16 mouse cellular contexts compared by ENCODE assay signal in genomic region chr17:84758374-84758773, GRCm38 (mm10). TPM values are rescaled to one million over a fixed set of nuclear protein-coding genes. Genes with fewer than 3 reads are reported as not detected.
A peak's percentile ranks its signal among the peaks of the same experiment; 100 is the strongest.
DNase-seq lines count a peak whose midpoint lies in the region; ATAC-seq lines count a peak whose summit lies in the region.
"Had no signal": no experiment of that assay in that cellular context is flagged by ENCODE, and none has a peak within 500 bp of the region (broad histone marks: within the 10 kb centered on the region; RNA-seq: fewer than 3 reads in every experiment).

No protein-coding gene starts in this region.

- no peak overlapping the region for H3K4me2 ChIP-seq in forebrain, embryonic 13.5 days
- H3K4me2 ChIP-seq: embryonic facial prominence, embryonic 12.5 days; hindbrain, embryonic 12.5 days; liver, embryonic 12.5 days; neural tube, embryonic 13.5 days had no signal

- no peak overlapping the region for H3K4me3 ChIP-seq in forebrain, embryonic 13.5 days
- H3K4me3 ChIP-seq: embryonic facial prominence, embryonic 12.5 days; forebrain, embryonic 10.5 days; hindbrain, embryonic 12.5 days; liver, embryonic 12.5 days; neural tube, embryonic 13.5 days had no signal

- H3K36me3 ChIP-seq in forebrain, embryonic 13.5 days (ENCODE audit: poor library complexity, severe bottlenecking): peaks cover 25% of the 10 kb centered on the region

- 19% methylated on average over 10 of the region's 10 CpGs for WGBS in forebrain, embryonic 13.5 days

- H3K27ac ChIP-seq in forebrain, embryonic 13.5 days: no peak overlapping the region
- H3K27ac ChIP-seq: embryonic facial prominence, embryonic 12.5 days; forebrain, embryonic 10.5 days; hindbrain, embryonic 12.5 days; liver, embryonic 12.5 days; neural tube, embryonic 13.5 days had no signal

- peaks cover 6% of the 10 kb centered on the region; the same call in 1 of the 2 replicates for H3K4me1 ChIP-seq in forebrain, embryonic 13.5 days
- H3K4me1 ChIP-seq: neural tube, embryonic 13.5 days had no signal

- H3K9ac ChIP-seq in forebrain, embryonic 13.5 days: no peak overlapping the region
- H3K9ac ChIP-seq: embryonic facial prominence, embryonic 12.5 days; hindbrain, embryonic 12.5 days; liver, embryonic 12.5 days; neural tube, embryonic 13.5 days had no signal

- peak; percentile 37 for DNase-seq in thymus, postnatal 0 days (ENCODE audit: low spot score)
- DNase-seq in thymus, postnatal 14 days: no peak
- peak; percentile 99 for DNase-seq in R1 (ENCODE audit: low read depth, low spot score)
- DNase-seq in adrenal gland, postnatal 25 days: no peak
- no peak for DNase-seq in adrenal gland, adult 8-10 months
- DNase-seq: cerebellum, postnatal 14 days; kidney, adult 18-20 months; kidney, postnatal 25 days; lung, postnatal 10 days had no signal

- H3K27me3 ChIP-seq in forebrain, embryonic 13.5 days: no peaks in the 10 kb centered on the region
- H3K27me3 ChIP-seq: embryonic facial prominence, embryonic 12.5 days; hindbrain, embryonic 12.5 days; liver, embryonic 12.5 days; neural tube, embryonic 13.5 days had no signal

- H3K9me3 ChIP-seq in forebrain, embryonic 13.5 days (replicated peaks): no peaks in the 10 kb centered on the region
- H3K9me3 ChIP-seq: embryonic facial prominence, embryonic 12.5 days; forebrain, embryonic 10.5 days; hindbrain, embryonic 12.5 days; liver, embryonic 12.5 days; neural tube, embryonic 13.5 days had no signal

- peak; percentile 53 to 80 for ATAC-seq in hematopoietic stem cell, adult 5-6 weeks (replicated peaks in 1 of 2; ENCODE audit: insufficient read depth in 1 of 2, low FRiP score in 2 of 2, low TSS enrichment in 1 of 2, low read depth in 1 of 2, poor library complexity in 2 of 2, severe bottlenecking in 2 of 2)
- no peak for ATAC-seq in forebrain, embryonic 13.5 days
- ATAC-seq: liver, embryonic 12.5 days had no signal

RNA-seq across cellular contexts. Expression of gene Lrpprc, which starts 32.2 kb away (rescaled TPM):
- 24.1 and 26.4 TPM in 2 replicates for polyA plus RNA-seq in thymus, postnatal 0 days (2015; fragmentation: Nextera tagmentation; extraction: Ambion mirVana)
- total RNA-seq in hematopoietic stem cell, adult 5-6 weeks (2017): 57.8 and 68.4 TPM in 2 replicates
- total RNA-seq in adrenal gland, postnatal 25 days (2021): 75.1 and 80.6 TPM in 2 replicates
- 36.5 and 44.6 TPM in 2 replicates for polyA plus RNA-seq in forebrain, embryonic 13.5 days (2015; fragmentation: Nextera tagmentation; extraction: Ambion mirVana)
- total RNA-seq in adrenal gland, adult 8-10 months (2022): 10 to 100 TPM; 58.8 to 82.5 (median 68.4) TPM

Comparison
In these comparisons a context has a peak if more than half of its experiments do, and no peak if none do; other contexts are left out.
1. DNase-seq: peak in thymus, postnatal 0 days (single experiment) and R1 (single experiment); none in thymus, postnatal 14 days (single experiment), adrenal gland, postnatal 25 days (single experiment) and adrenal gland, adult 8-10 months (single experiment).